Mouse (Mus musculus): ENCODE results near the gene Olfr509.
"Not testable (repeated sequence)": the region's sequence is repeated elsewhere in the genome, so short reads cannot be mapped to it uniquely, and the experiment has no call there.

Olfr509 gene

GRCm38 (mm10) chr7:108651806-108652205 is at the start of gene Olfr509:
Gene Olfr509 (minus strand): TSS chr7:108651906.
- DNase-seq (ENCODE audit: low spot score in 2 of 2): no peak

GRCm38 (mm10) chr7:108678886-108679285 is 27.2 kb upstream of the Olfr509 start:
- no peak for DNase-seq (ENCODE audit: low spot score in 2 of 2)

- DNase-seq (ENCODE audit: low spot score in 2 of 2): no peak
Observed at GRCm38 (mm10) chr7:108671058-108671457, 19.4 kb upstream of the Olfr509 start.

- no peak for DNase-seq (ENCODE audit: low spot score in 2 of 2)
Observed at GRCm38 (mm10) chr7:108666118-108666517, 14.4 kb upstream of the Olfr509 start, which contains the start of gene Olfr510. Gene Olfr510 (plus strand): TSS chr7:108666418.

- DNase-seq (ENCODE audit: low spot score in 2 of 2): no peak
Observed at GRCm38 (mm10) chr7:108662419-108662818, 10.7 kb upstream of the Olfr509 start.

- no peak for DNase-seq (ENCODE audit: low spot score in 2 of 2)
Observed at GRCm38 (mm10) chr7:108629694-108630093, 22.0 kb downstream of the Olfr509 start, which contains the start of gene Olfr508. Gene Olfr508 (plus strand): TSS chr7:108629994.

GRCm38 (mm10) chr7:108621514-108621913 is 30.2 kb downstream of the Olfr509 start, which contains the start of gene Olfr507:
Gene Olfr507 (plus strand): TSS chr7:108621814.
- DNase-seq (ENCODE audit: low spot score in 2 of 2): no peak

GRCm38 (mm10) chr7:108616781-108617180 is 34.9 kb downstream of the Olfr509 start:
- DNase-seq (ENCODE audit: low spot score in 2 of 2): not testable (repeated sequence)

GRCm38 (mm10) chr7:108614110-108614509 is 37.6 kb downstream of the Olfr509 start:
- no peak for DNase-seq (ENCODE audit: low spot score in 2 of 2)

GRCm38 (mm10) chr7:108610487-108610886 is 41.2 kb downstream of the Olfr509 start, which contains the start of gene Olfr506:
Gene Olfr506 (plus strand): TSS chr7:108610787.
- no peak for DNase-seq (ENCODE audit: low spot score in 2 of 2)

GRCm38 (mm10) chr7:108601916-108602315 is 49.8 kb downstream of the Olfr509 start:
- DNase-seq (ENCODE audit: low spot score in 2 of 2): not testable (repeated sequence)

All from right cerebral cortex, postnatal 36 days (tissue).